Mouse (Mus musculus): ENCODE data around the gene Gm20388.

GRCm38 (mm10) chr8:123719280-123719679 is 3808.6 kb downstream of the Gm20388 start:
- TF ChIP-seq CTCF (IDR thresholded peaks at IDR 0.05; ENCODE audit: low read depth) (no peak), EP300 (IDR thresholded peaks at IDR 0.05; ENCODE audit: low read depth) (no peak)
